In genomic region chr8:106682971-106683668, GRCm38 (mm10) we compare ENCODE assay signal across 8 mouse cellular contexts. TPM values are rescaled to one million over a fixed set of nuclear protein-coding genes. Genes with fewer than 3 reads are reported as not detected.
DNase-seq lines count a peak whose midpoint lies in the region; ATAC-seq and TF ChIP-seq lines count a peak whose summit lies in the region.

Gene Tango6, plus strand, starts transcription at chr8:106683068.

- peak within 1 kb of the TSS; percentile 58 for H3K4me2 ChIP-seq in forebrain, embryonic 13.5 days
- H3K4me2 ChIP-seq in neural tube, embryonic 15.5 days = peak within 1 kb of the TSS; percentile 69

- DNase-seq in c-Kit-positive CD71-positive TER-119-positive erythroid progenitor cells, embryonic 14.5 days (ENCODE audit: low spot score) = peak; percentile 84
- peak; percentile 92 to 95 for DNase-seq in heart, postnatal 10 days
- DNase-seq in layer of hippocampus, adult 11-12 months (ENCODE audit: low spot score) = peak; percentile 90
- DNase-seq in lung, adult 18-20 months = peak; percentile 86 to 88
- DNase-seq in testis, postnatal 14 days (ENCODE audit: low spot score) = peak; percentile 93

- peaks cover 25% of the 10 kb centered on the region for H3K4me1 ChIP-seq in E14TG2a.4 (replicated peaks; ENCODE audit: low read depth, low read length)
- no peaks in the 10 kb centered on the region for H3K4me1 ChIP-seq in forebrain, embryonic 13.5 days
- peaks cover 5% of the 10 kb centered on the region; the same call in 1 of the 2 replicates for H3K4me1 ChIP-seq in neural tube, embryonic 15.5 days

- no peaks in the 10 kb centered on the region for H3K9me3 ChIP-seq in E14TG2a.4 (ENCODE audit: low read length)
- no peaks in the 10 kb centered on the region for H3K9me3 ChIP-seq in forebrain, embryonic 13.5 days (replicated peaks)
- no peaks in the 10 kb centered on the region for H3K9me3 ChIP-seq in neural tube, embryonic 15.5 days (replicated peaks)

- peak; percentile 70 for TF ChIP-seq CTCF in E14TG2a.4 (conservative IDR thresholded peaks at IDR 0.05; ENCODE audit: low read length)

- H3K9ac ChIP-seq in forebrain, embryonic 13.5 days = peak within 1 kb of the TSS; percentile 82
- peak within 1 kb of the TSS; percentile 88 for H3K9ac ChIP-seq in neural tube, embryonic 15.5 days (replicated peaks)

- WGBS in forebrain, embryonic 13.5 days = under 1% methylated on average over 49 of the region's 50 CpGs
- WGBS in neural tube, embryonic 15.5 days = under 1% methylated on average over 50 of the region's 50 CpGs

- peak within 1 kb of the TSS; percentile 93 for H3K4me3 ChIP-seq in E14TG2a.4 (replicated peaks; ENCODE audit: low read length)
- peak within 1 kb of the TSS; percentile 58 for H3K4me3 ChIP-seq in forebrain, embryonic 13.5 days
- H3K4me3 ChIP-seq in neural tube, embryonic 15.5 days (replicated peaks) = peak within 1 kb of the TSS; percentile 76

- intact Hi-C loops in heart, postnatal 10 days (cut with DNase I) = no loop called here

- H3K27ac ChIP-seq in forebrain, embryonic 13.5 days = peak within 1 kb of the TSS; percentile 85
- H3K27ac ChIP-seq in neural tube, embryonic 15.5 days (replicated peaks) = peak within 1 kb of the TSS; percentile 95

- H3K36me3 ChIP-seq in E14TG2a.4 (ENCODE audit: insufficient read depth, low read length) = peaks cover 3% of the 10 kb centered on the region; the same call in 1 of the 2 replicates
- no peaks in the 10 kb centered on the region for H3K36me3 ChIP-seq in forebrain, embryonic 13.5 days (ENCODE audit: poor library complexity, severe bottlenecking)
- no peaks in the 10 kb centered on the region for H3K36me3 ChIP-seq in neural tube, embryonic 15.5 days

- H3K27me3 ChIP-seq in E14TG2a.4 (ENCODE audit: insufficient read depth, low read length) = no peaks in the 10 kb centered on the region
- H3K27me3 ChIP-seq in forebrain, embryonic 13.5 days = no peaks in the 10 kb centered on the region
- H3K27me3 ChIP-seq in neural tube, embryonic 15.5 days (replicated peaks) = no peaks in the 10 kb centered on the region

- ATAC-seq in forebrain, embryonic 13.5 days = peak; percentile 96
- peak; percentile 97 for ATAC-seq in neural tube, embryonic 15.5 days (ENCODE audit: low FRiP score)

RNA-seq across cellular contexts. Expression of gene Tango6, which starts in this region (rescaled TPM):
- 6.0 and 7.3 TPM in 2 replicates for polyA plus RNA-seq in forebrain, embryonic 13.5 days (2015; fragmentation: Nextera tagmentation; extraction: Ambion mirVana)
- total RNA-seq in heart, postnatal 10 days (2021) = 1 to 10 TPM; 9.3 to 9.4 TPM
- 6.2 and 6.8 TPM in 2 replicates for polyA plus RNA-seq in neural tube, embryonic 15.5 days (2015; fragmentation: Nextera tagmentation; extraction: Ambion mirVana)

Comparison
In these comparisons a context has a peak if more than half of its experiments do, and no peak if none do; other contexts are left out.
1. Peak in every context shown above with its lines: DNase-seq, ATAC-seq, H3K4me3 ChIP-seq and H3K27ac ChIP-seq.